Mouse (Mus musculus) thymus, adult 18-20 months (tissue): ENCODE results near the gene Spata13.

Experiments
- DNase-seq, 2 experiments: peaks; one replicate each; pipeline ENCODE4 v3.0.0; 2022; ENCODE audit warnings: mixed read lengths in 2 of 2

Gene Spata13

GRCm38 (mm10) chr14:60721938-60722337, 88.1 kb downstream of the Spata13 start:
- DNase-seq = no peak

GRCm38 (mm10) chr14:60726091-60726490, 92.3 kb downstream of the Spata13 start:
- no peak for DNase-seq

- DNase-seq = no peak
These were observed 93.3 kb downstream of the Spata13 start for GRCm38 (mm10) chr14:60727130-60727529.

- DNase-seq = peak in 1 of 2 experiments; percentile 40
These were observed 98.3 kb downstream of the Spata13 start for GRCm38 (mm10) chr14:60732081-60732480.

- no peak for DNase-seq
These were observed 99.0 kb downstream of the Spata13 start for GRCm38 (mm10) chr14:60732787-60733186.

- DNase-seq = no peak
These were observed 99.9 kb downstream of the Spata13 start for GRCm38 (mm10) chr14:60733706-60734105.

- DNase-seq = no peak
These were observed 101.4 kb downstream of the Spata13 start for GRCm38 (mm10) chr14:60735206-60735605.

- DNase-seq = peak in 1 of 2 experiments; percentile 35
These were observed 102.2 kb downstream of the Spata13 start for GRCm38 (mm10) chr14:60735848-60736547.

GRCm38 (mm10) chr14:60736591-60737192, 102.9 kb downstream of the Spata13 start:
- DNase-seq = peak; percentile 65 to 83

GRCm38 (mm10) chr14:60737202-60737611, 103.4 kb downstream of the Spata13 start:
- DNase-seq = no peak

- DNase-seq = peak in 1 of 2 experiments; percentile 56
These were observed 104.7 kb downstream of the Spata13 start for GRCm38 (mm10) chr14:60738434-60738938.

GRCm38 (mm10) chr14:60739155-60739554, 105.4 kb downstream of the Spata13 start:
- no peak for DNase-seq

GRCm38 (mm10) chr14:60739616-60740015, 105.8 kb downstream of the Spata13 start:
- peak in 1 of 2 experiments; percentile 39 for DNase-seq

GRCm38 (mm10) chr14:60740507-60740906, 106.7 kb downstream of the Spata13 start:
- DNase-seq = no peak

- no peak for DNase-seq
These were observed 107.2 kb downstream of the Spata13 start for GRCm38 (mm10) chr14:60741033-60741432.

- no peak for DNase-seq
These were observed 107.7 kb downstream of the Spata13 start for GRCm38 (mm10) chr14:60741490-60741981.

- no peak for DNase-seq
These were observed 109.9 kb downstream of the Spata13 start for GRCm38 (mm10) chr14:60743681-60744080.

GRCm38 (mm10) chr14:60745201-60745600, 111.4 kb downstream of the Spata13 start:
- DNase-seq = no peak

GRCm38 (mm10) chr14:60746141-60746540, 112.3 kb downstream of the Spata13 start:
- DNase-seq = no peak

GRCm38 (mm10) chr14:60747154-60747870, 113.5 kb downstream of the Spata13 start:
- no peak for DNase-seq

- no peak for DNase-seq
These were observed 116.1 kb downstream of the Spata13 start for GRCm38 (mm10) chr14:60749880-60750279.

- DNase-seq = no peak
These were observed 117.8 kb downstream of the Spata13 start for GRCm38 (mm10) chr14:60751581-60751980.
